Mouse (Mus musculus) intestine, embryonic 14.5 days (tissue): Measurements from ENCODE around the gene Cops3. TPM values are rescaled to one million over a fixed set of nuclear protein-coding genes. Genes with fewer than 3 reads are reported as not detected.

ENCODE experiments used
- ATAC-seq: fragments of 200-750 bp; cut with Nextera tagmentation; replicated peaks from 2 replicates; pipeline ENCODE4 v1.8.0; 2017; ENCODE audit warnings: low read depth, moderate number of reproducible peaks, moderate TSS enrichment, moderate library complexity; ENCODE audit not compliant: low FRiP score, low TSS enrichment
- DNase-seq: peaks from one replicate; pipeline ENCODE4 v3.0.0-alpha.2; 2018; ENCODE audit warnings: low spot score
- H3K27ac ChIP-seq: fragments of 300-500 bp; sonication (generic); 2 replicates; pipeline ENCODE4 v1.5.1; 2014; ENCODE audit warnings: low read depth, mild to moderate bottlenecking, control low read depth
- H3K27me3 ChIP-seq: fragments of 300-500 bp; sonication (generic); replicated peaks from 2 replicates; pipeline ENCODE4 v1.6.1; 2014; ENCODE audit warnings: low read length, control low read depth; ENCODE audit not compliant: control insufficient read depth, insufficient read depth
- H3K36me3 ChIP-seq: fragments of 300-500 bp; sonication (generic); 2 replicates; pipeline ENCODE4 v1.6.1; 2014; ENCODE audit warnings: low read length, control low read depth; ENCODE audit not compliant: control insufficient read depth, insufficient read depth
- H3K4me1 ChIP-seq: fragments of 300-500 bp; sonication (generic); replicated peaks from 2 replicates; pipeline ENCODE4 v1.6.1; 2014; ENCODE audit warnings: low read length, control low read depth, mixed read lengths; ENCODE audit not compliant: control insufficient read depth, insufficient read depth
- H3K4me2 ChIP-seq: fragments of 300-500 bp; sonication (generic); 2 replicates; pipeline ENCODE4 v1.6.1; 2014; ENCODE audit warnings: low read length
- H3K4me3 ChIP-seq: fragments of 300-500 bp; sonication (generic); 2 replicates; pipeline ENCODE4 v1.5.1; 2014; ENCODE audit warnings: low read depth, low read length, control low read depth, mixed read lengths
- H3K9ac ChIP-seq: fragments of 300-500 bp; sonication (generic); 2 replicates; pipeline ENCODE4 v1.6.1; 2014; ENCODE audit warnings: mild to moderate bottlenecking, low read length
- H3K9me3 ChIP-seq: fragments of 300-500 bp; sonication (generic); 2 replicates; pipeline ENCODE4 v1.6.1; 2016; ENCODE audit warnings: low read length, control low read depth; ENCODE audit not compliant: control insufficient read depth
- WGBS: fragments of 180-500 bp; shearing (Covaris S2); extraction: QIAGEN DNeasy Blood & Tissue Kit; methylation state at CpG from one replicate; pipeline ENCODE4 v1.1.7; 2014; 5-methylcytosine and 5-hydroxymethylcytosine counted together
- polyA plus RNA-seq: library from polyadenylated mRNA; unstranded; fragments of >200 nt; fragmentation: Nextera tagmentation; extraction: Ambion mirVana; gene quantifications from 2 replicates; pipeline ENCODE4 v1.2.1, GENCODE M21; 2014

Cops3 gene
- polyA plus RNA-seq, 1 experiment from 2014 or later: 206 TPM

DNA sequence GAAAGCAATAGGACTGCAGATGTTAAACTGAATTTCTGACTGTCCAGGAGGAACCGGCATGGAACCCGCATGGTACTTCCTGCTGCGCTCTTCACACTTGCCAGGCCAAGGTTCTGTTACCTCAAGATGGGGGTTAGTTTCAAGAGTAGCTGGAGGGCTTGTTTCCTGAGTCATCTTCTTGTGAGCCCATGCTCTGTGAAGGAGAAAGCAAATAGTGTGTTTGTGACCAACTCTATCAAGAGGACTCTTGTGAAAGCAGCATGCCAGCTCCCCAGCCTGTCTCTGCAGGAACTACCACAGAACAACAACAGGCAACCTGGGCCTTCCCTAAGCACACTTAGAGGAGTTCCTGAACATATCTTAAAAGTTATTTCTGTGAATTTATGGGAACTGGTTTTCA, 21.7 kb downstream of the Cops3 start:
- no peaks in the 10 kb centered on the region for H3K27me3 ChIP-seq
- H3K4me1 ChIP-seq: no peaks in the 10 kb centered on the region
- H3K4me2 ChIP-seq: no peak overlapping the region
- no peak overlapping the region for H3K4me3 ChIP-seq
- DNase-seq (no peak), ATAC-seq (no peak)
- H3K27ac ChIP-seq: no peak overlapping the region
- no peak overlapping the region for H3K9ac ChIP-seq
- H3K9me3 ChIP-seq: no peaks in the 10 kb centered on the region
- peaks cover 71% of the 10 kb centered on the region for H3K36me3 ChIP-seq
- WGBS: 96% methylated on average over 3 of the region's 3 CpGs

DNA sequence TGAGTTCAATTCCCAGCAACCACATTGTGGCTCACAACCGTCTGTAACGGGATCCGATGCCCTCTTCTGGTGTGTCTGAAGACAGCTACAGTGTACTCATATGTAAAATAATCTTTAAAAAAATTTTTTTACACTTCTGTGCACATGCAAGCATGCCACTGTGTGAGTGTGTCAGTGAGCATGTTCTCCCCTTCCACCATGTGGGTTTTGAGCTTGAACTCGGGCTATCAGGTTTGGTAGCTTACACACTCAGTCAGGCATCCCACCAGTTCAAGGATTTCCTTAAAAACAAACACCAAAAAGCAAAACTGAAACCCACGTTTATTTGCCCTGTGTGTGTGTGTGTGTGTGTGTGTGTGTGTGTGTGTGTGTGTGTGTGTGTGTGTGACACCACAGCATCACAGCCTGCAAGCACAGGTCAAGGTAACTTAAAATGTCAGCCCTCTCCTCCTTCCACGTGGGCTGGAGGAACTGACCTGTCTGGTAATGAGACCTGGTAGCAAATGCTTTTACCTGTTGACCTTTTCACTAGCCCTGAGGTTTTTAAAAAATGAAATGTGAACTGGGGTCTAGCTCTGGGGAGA, 24.1 kb downstream of the Cops3 start:
- Histone ChIP-seq H3K4me1 (no peaks in the 10 kb centered on the region; the same call in 1 of the 2 replicates), H3K27me3 (no peaks in the 10 kb centered on the region), H3K9ac (no peak overlapping the region), H3K4me2 (no peak overlapping the region), H3K4me3 (no peak overlapping the region), H3K36me3 (peaks cover 48% of the 10 kb centered on the region), H3K9me3 (no peaks in the 10 kb centered on the region), H3K27ac (no peak overlapping the region)
- ATAC-seq (no peak), DNase-seq (no peak)
- WGBS: 84% methylated on average over 6 of the region's 6 CpGs

DNA sequence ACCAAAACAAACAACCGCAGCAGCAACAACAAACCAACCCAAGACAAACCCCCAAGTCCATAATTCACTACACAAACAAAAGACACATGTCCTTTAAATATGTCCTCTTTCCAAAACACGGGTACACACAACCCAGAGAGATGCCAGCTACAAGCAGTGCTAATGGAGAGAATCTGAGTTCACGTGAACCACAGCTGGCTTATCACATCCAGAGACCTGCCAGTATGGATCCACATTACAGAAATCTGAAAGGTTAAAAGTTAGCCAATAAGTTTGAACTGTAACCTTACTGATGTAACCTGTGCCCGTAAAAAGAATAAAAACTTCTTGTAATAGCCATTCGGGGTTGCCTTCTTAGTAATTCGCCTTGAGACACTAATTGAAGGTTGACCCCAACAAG, 24.7 kb downstream of the Cops3 start:
- Histone ChIP-seq H3K4me1 (no peaks in the 10 kb centered on the region; the same call in 1 of the 2 replicates), H3K9me3 (no peaks in the 10 kb centered on the region), H3K36me3 (peaks cover 42% of the 10 kb centered on the region), H3K27ac (no peak overlapping the region), H3K27me3 (no peaks in the 10 kb centered on the region), H3K9ac (no peak overlapping the region), H3K4me2 (no peak overlapping the region), H3K4me3 (no peak overlapping the region)
- 82% methylated on average over 6 of the region's 6 CpGs for WGBS
- ATAC-seq (no peak), DNase-seq (no peak)

DNA sequence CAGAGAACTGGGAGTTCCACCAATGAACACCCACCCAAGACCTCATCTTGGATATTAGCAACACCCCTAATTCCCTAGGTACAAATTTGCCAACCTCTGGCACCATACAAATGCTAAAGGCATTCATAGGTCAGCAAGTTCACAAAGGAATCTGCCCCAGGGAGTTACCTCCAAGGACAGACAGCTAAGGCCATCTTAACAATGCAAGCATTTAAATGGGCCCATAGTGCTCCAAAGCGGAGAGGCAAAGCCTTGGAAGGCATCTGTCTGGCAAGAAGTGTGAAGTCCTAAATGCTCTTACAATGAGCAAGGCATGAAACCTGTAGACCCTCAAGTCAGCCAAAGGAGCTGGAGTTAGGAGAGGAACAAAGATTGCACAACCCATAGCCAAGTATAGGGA, 25.3 kb downstream of the Cops3 start:
- Histone ChIP-seq H3K4me1 (no peaks in the 10 kb centered on the region; the same call in 1 of the 2 replicates), H3K4me2 (no peak overlapping the region), H3K27ac (no peak overlapping the region), H3K4me3 (no peak overlapping the region), H3K9me3 (no peaks in the 10 kb centered on the region), H3K27me3 (no peaks in the 10 kb centered on the region), H3K9ac (no peak overlapping the region), H3K36me3 (peaks cover 36% of the 10 kb centered on the region)
- DNase-seq: no peak
- WGBS: 79% methylated on average over 1 of the region's 1 CpGs
- ATAC-seq: no peak

DNA sequence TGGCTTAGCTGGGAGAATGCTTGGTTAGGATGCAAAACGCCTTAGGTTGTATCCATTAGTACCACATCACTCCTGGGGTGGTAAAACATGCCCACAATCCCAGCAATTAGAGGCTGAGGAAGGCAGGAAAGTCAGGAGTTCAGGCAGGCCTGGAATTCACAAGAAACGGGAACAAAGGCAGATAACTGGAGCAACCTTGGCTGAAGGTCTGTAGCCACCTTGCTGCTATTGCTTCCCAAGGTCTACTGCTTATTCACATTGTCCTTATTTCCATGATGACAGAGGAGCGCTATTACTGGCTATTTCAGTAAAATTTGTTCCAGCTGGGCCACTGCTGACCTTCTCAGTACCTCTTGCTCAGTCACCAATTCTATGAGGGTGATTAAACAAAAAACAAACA, 26.4 kb downstream of the Cops3 start:
- H3K36me3 ChIP-seq: peaks cover 26% of the 10 kb centered on the region
- WGBS: 59% methylated on average over 3 of the region's 3 CpGs
- peaks cover 7% of the 10 kb centered on the region for H3K4me1 ChIP-seq
- no peak overlapping the region for H3K27ac ChIP-seq
- DNase-seq (no peak), ATAC-seq (no peak)
- no peak overlapping the region for H3K4me3 ChIP-seq
- no peaks in the 10 kb centered on the region for H3K9me3 ChIP-seq
- H3K4me2 ChIP-seq: no peak overlapping the region
- H3K27me3 ChIP-seq: no peaks in the 10 kb centered on the region
- H3K9ac ChIP-seq: no peak overlapping the region

DNA sequence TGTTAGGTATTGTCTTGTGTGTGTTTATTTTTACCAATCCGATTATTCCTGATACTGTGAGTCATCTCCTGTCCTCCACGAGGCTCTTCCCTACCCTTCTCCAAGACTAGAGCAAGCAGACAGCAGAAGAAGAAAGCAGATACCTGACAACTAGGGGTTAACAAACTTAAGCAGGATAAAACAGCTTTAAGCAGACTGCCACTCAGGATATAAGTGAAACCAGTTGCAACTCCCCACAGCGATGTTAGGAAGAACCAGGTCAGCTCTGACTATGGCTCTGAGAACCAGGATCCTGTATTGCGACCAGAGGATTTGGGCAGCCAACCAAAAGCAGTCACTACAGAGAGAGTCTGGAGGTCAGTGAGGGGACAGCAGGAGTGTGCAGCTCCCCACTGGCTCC, 28.4 kb downstream of the Cops3 start:
- Histone ChIP-seq H3K27ac (no peak overlapping the region), H3K4me1 (peaks cover 7% of the 10 kb centered on the region), H3K36me3 (peaks cover 23% of the 10 kb centered on the region), H3K9ac (no peak overlapping the region), H3K27me3 (no peaks in the 10 kb centered on the region), H3K9me3 (no peaks in the 10 kb centered on the region), H3K4me3 (no peak overlapping the region), H3K4me2 (no peak overlapping the region)
- no peak for ATAC-seq
- no peak for DNase-seq
- WGBS: 46% methylated on average over 4 of the region's 4 CpGs

DNA sequence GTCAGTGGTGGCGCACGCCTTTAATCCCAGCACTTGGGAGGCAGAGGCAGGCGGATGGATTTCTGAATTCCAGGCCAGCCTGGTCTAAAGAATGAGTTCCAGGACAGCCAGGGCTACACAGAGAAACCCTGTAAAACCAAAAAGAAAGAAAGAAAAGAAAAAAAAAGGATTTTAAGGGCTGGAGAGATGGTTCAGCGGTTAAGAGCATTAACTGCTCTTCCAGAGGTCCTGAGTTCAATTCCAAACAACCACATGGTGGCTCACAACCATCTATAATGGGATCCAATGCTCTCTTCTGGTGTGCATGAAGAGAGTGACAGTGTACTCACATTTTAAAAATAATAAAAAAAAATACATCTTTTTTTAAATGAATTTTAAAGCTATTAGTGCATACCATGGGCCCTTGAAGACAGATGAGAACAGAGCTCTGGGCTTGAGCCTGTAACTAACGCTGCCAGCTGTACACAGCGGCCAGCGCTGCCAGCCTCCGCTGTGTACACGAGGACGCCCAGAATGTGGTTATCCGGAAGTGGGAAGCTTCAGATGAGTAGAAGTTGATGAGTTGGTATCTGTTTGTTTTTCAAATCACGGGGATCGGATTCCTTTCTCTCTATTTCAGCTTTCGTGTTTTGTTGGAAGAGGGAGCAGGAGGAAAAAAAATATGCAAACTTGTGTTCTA, 29.0 kb downstream of the Cops3 start:
- H3K4me3 ChIP-seq: peak overlapping the region; percentile 91
- peak overlapping the region; percentile 96 for H3K4me2 ChIP-seq
- peak overlapping the region; percentile 98 for H3K27ac ChIP-seq
- peak overlapping the region; percentile 97 for H3K9ac ChIP-seq
- H3K9me3 ChIP-seq: no peaks in the 10 kb centered on the region
- DNase-seq: no peak
- peaks cover 24% of the 10 kb centered on the region for H3K36me3 ChIP-seq
- ATAC-seq: peak; percentile 13; the same call in 1 of the 2 replicates
- no peaks in the 10 kb centered on the region for H3K27me3 ChIP-seq
- peaks cover 7% of the 10 kb centered on the region for H3K4me1 ChIP-seq
- WGBS: 60% methylated on average over 14 of the region's 14 CpGs

DNA sequence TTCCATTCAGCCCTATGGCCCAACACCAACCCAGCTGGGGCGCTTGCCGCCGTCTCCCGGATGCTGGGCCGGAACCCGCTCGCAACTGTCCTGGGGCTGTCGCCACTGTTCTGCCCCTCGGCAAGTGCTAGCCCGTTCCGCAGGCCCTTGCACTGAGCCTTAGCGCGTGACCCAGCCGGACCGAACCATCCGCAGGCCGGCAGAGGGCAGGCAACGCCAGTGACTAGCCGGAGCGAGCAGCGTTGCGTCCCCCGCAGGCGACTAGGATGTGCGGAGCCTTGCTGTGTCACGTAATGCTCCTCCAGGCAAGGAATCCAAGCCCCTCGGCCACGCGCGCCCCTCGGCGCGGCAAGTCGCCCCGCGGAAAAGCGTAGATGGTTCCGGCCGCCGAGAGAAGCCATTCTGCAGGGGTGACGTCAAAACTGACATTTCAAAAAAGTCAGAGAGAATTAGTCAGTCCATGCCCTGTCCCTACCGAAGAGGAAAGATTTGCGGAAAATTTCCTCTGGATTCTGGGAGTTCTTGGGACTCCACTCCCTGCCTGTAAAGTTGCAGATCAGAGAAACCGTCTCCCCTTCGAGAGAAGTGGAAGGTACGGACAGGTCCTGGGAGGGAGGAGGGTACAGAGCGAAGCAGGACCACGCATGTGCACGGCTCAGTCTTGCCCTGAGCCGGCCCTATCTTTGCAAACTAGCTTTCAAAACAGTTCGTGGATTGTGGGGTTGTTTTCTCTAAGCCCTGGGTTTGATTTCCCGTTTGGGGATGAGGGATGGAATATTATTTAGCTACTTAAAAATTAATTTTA, 29.8 kb downstream of the Cops3 start, which contains the start of gene Flcn:
Gene Flcn (minus strand): TSS at position 347 of the 805 bp plus-strand sequence.
- Histone ChIP-seq H3K4me1 (peaks cover 7% of the 10 kb centered on the region), H3K9me3 (no peaks in the 10 kb centered on the region), H3K4me3 (peak within 1 kb of the TSS; percentile 91), H3K4me2 (peak within 1 kb of the TSS; percentile 96), H3K9ac (peak within 1 kb of the TSS; percentile 97), H3K36me3 (peaks cover 31% of the 10 kb centered on the region), H3K27me3 (no peaks in the 10 kb centered on the region), H3K27ac (peak within 1 kb of the TSS; percentile 98)
- under 1% methylated on average over 51 of the region's 52 CpGs for WGBS
- ATAC-seq: peak; percentile 92
- DNase-seq: peak; percentile 98
